Mouse (Mus musculus): ENCODE results near the gene Chrdl2. TPM values are rescaled to one million over a fixed set of nuclear protein-coding genes. Genes with fewer than 3 reads are reported as not detected.
"Not testable (repeated sequence)": the region's sequence is repeated elsewhere in the genome, so short reads cannot be mapped to it uniquely, and the experiment has no call there.

Gene Chrdl2
- not detected in 2 replicates for polyA plus RNA-seq (2011; ENCODE audit: insufficient read depth, insufficient read length, low replicate concordance, missing spikeins)

GRCm38 (mm10) chr7:100005790-100006189, at the start of gene Chrdl2:
TSS of gene Chrdl2 (plus strand) at chr7:100006172.
- TF ChIP-seq POLR2A (IDR thresholded peaks at IDR 0.05; ENCODE audit: borderline replicate concordance, control insufficient read depth, low read depth, low read length) (no peak), CTCF (IDR thresholded peaks at IDR 0.05; ENCODE audit: control insufficient read depth, insufficient read depth, low read length) (no peak)
- WGBS: under 1% methylated on average over 44 of the region's 44 CpGs
- H3K4me3 ChIP-seq (replicated peaks; ENCODE audit: control insufficient read depth, low read depth, low read length): no peak within 1 kb of the TSS

DNA sequence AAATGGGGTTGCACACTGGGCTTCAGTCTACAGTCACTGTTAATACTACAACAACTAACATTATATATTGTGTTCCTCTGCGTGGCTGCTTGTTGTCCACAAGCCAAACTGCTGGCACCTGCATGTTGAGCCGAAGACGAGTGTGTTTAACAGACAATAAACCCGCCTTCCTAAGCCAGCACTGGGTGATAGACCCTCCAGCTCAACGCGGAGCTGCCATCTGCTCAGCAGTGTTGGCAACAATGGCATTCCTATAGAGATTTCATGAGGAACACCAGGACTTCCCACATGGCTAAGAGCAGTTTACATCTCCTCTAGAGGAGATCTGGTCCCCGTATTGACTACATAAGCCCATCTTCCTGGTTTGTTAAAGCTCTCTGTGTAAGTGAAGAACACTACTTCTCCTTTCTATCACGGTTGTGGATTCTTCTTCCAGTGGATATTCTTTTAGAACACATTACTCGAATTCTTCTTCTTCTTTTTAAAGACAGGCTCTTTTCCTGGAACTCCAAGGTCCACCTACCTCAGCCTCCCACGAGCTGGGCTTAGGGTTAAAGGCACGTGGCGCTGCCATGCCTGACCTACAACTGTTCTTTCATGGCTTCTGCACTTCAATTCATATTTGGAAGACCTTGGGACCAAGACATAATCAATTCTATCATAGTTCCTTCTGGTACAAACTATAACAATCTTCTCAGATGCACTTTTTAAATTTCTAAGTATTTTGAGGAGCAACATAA, 48.6 kb upstream of the Chrdl2 start:
- no peak for TF ChIP-seq CTCF (IDR thresholded peaks at IDR 0.05; ENCODE audit: control insufficient read depth, insufficient read depth, low read length)
- TF ChIP-seq POLR2A (IDR thresholded peaks at IDR 0.05; ENCODE audit: borderline replicate concordance, control insufficient read depth, low read depth, low read length): no peak

More at GRCm38 (mm10) chr7:100005790-100006189, at the start of gene Chrdl2:
- no peak within 1 kb of the TSS for H3K27ac ChIP-seq (ENCODE audit: control insufficient read depth, insufficient read depth, low read depth, low read length, poor library complexity)
- no peaks in the 10 kb centered on the region for H3K4me1 ChIP-seq (ENCODE audit: control insufficient read depth, insufficient read depth, low read length)

GRCm38 (mm10) chr7:99960571-99960970, 45.4 kb upstream of the Chrdl2 start:
- not testable (repeated sequence) for H3K4me1 ChIP-seq (ENCODE audit: control insufficient read depth, insufficient read depth, low read length); H3K4me3 ChIP-seq (replicated peaks; ENCODE audit: control insufficient read depth, low read depth, low read length); H3K27ac ChIP-seq (ENCODE audit: control insufficient read depth, insufficient read depth, low read depth, low read length, poor library complexity)
- 75% methylated on average over 2 of the region's 2 CpGs for WGBS

More for the DNA sequence above, 48.6 kb upstream of the Chrdl2 start:
- peaks cover 4% of the 10 kb centered on the region for H3K4me1 ChIP-seq (ENCODE audit: control insufficient read depth, insufficient read depth, low read length)
- 57% methylated on average over 12 of the region's 12 CpGs for WGBS
- no peak overlapping the region for H3K4me3 ChIP-seq (replicated peaks; ENCODE audit: control insufficient read depth, low read depth, low read length)
- no peak overlapping the region for H3K27ac ChIP-seq (ENCODE audit: control insufficient read depth, insufficient read depth, low read depth, low read length, poor library complexity)

GRCm38 (mm10) chr7:99961518-99961917, 44.5 kb upstream of the Chrdl2 start:
- TF ChIP-seq CTCF (IDR thresholded peaks at IDR 0.05; ENCODE audit: control insufficient read depth, insufficient read depth, low read length): no peak
- no peak for TF ChIP-seq POLR2A (IDR thresholded peaks at IDR 0.05; ENCODE audit: borderline replicate concordance, control insufficient read depth, low read depth, low read length)
- Histone ChIP-seq H3K4me3 (replicated peaks; ENCODE audit: control insufficient read depth, low read depth, low read length) (no peak overlapping the region), H3K4me1 (ENCODE audit: control insufficient read depth, insufficient read depth, low read length) (peaks cover 7% of the 10 kb centered on the region), H3K27ac (ENCODE audit: control insufficient read depth, insufficient read depth, low read depth, low read length, poor library complexity) (no peak overlapping the region)
- WGBS: 65% methylated on average over 2 of the region's 2 CpGs

- Histone ChIP-seq H3K4me1 (ENCODE audit: control insufficient read depth, insufficient read depth, low read length) (peaks cover 5% of the 10 kb centered on the region), H3K27ac (ENCODE audit: control insufficient read depth, insufficient read depth, low read depth, low read length, poor library complexity) (peak overlapping the region; percentile 79), H3K4me3 (replicated peaks; ENCODE audit: control insufficient read depth, low read depth, low read length) (no peak overlapping the region)
- WGBS: 9% methylated on average over 8 of the region's 8 CpGs
- TF ChIP-seq CTCF (IDR thresholded peaks at IDR 0.05; ENCODE audit: control insufficient read depth, insufficient read depth, low read length) (no peak), POLR2A (IDR thresholded peaks at IDR 0.05; ENCODE audit: borderline replicate concordance, control insufficient read depth, low read depth, low read length) (no peak)
These were observed 43.3 kb upstream of the Chrdl2 start for GRCm38 (mm10) chr7:99962536-99963236.

- Histone ChIP-seq H3K4me3 (replicated peaks; ENCODE audit: control insufficient read depth, low read depth, low read length) (no peak overlapping the region), H3K4me1 (ENCODE audit: control insufficient read depth, insufficient read depth, low read length) (peaks cover 5% of the 10 kb centered on the region), H3K27ac (ENCODE audit: control insufficient read depth, insufficient read depth, low read depth, low read length, poor library complexity) (peak overlapping the region; percentile 70; the same call in 1 of the 2 replicates)
- 44% methylated on average over 3 of the region's 3 CpGs for WGBS
- TF ChIP-seq POLR2A (IDR thresholded peaks at IDR 0.05; ENCODE audit: borderline replicate concordance, control insufficient read depth, low read depth, low read length): no peak
- TF ChIP-seq CTCF (IDR thresholded peaks at IDR 0.05; ENCODE audit: control insufficient read depth, insufficient read depth, low read length): no peak
These were observed 42.6 kb upstream of the Chrdl2 start for GRCm38 (mm10) chr7:99963237-99963860.

DNA sequence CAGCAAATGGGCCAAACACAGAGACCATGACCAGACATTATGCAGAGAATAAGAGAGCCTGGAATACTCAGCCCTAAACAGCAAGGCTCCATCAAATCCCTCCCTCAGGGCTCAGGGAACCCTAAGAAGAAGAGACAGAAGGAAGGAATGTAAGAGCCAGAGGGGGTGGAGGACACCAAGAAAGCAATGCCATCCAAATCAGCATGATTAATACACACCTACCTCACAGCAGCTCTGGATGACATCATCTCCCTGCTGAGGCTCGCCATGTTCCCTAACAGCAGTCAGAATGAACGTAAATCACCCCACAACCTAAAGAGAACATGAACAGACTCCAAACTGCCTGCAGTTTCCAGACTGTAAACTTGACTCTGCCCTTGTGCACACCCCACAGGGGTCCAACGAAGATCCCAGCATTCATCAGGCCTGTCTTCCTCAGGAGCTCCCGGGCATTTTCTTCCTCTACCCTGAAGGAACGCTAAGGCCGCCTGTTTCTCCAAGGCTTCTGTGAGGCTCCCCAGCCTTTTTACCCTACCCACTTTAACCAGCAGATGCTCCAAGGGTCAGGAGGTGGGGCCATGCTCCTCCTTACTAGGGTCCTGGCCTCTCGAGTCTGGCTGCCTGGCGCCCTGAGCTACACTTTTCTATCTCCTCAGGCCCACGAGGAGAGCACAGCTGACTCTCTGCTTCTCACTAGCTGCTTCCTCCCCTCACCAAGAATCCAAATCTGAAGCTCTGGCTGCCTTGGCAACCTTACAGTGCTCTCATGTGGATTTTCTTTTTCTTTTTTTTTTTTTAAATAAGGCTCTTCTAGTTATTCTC, 40.7 kb upstream of the Chrdl2 start:
- TF ChIP-seq CTCF (IDR thresholded peaks at IDR 0.05; ENCODE audit: control insufficient read depth, insufficient read depth, low read length) (no peak), POLR2A (IDR thresholded peaks at IDR 0.05; ENCODE audit: borderline replicate concordance, control insufficient read depth, low read depth, low read length) (no peak)
- 50% methylated on average over 9 of the region's 9 CpGs for WGBS
- H3K27ac ChIP-seq (ENCODE audit: control insufficient read depth, insufficient read depth, low read depth, low read length, poor library complexity): no peak overlapping the region
- H3K4me3 ChIP-seq (replicated peaks; ENCODE audit: control insufficient read depth, low read depth, low read length): no peak overlapping the region
- peaks cover 5% of the 10 kb centered on the region for H3K4me1 ChIP-seq (ENCODE audit: control insufficient read depth, insufficient read depth, low read length)
